Mouse (Mus musculus) heart, postnatal 0 days (tissue): Measurements from ENCODE around the gene Napsa. TPM values are rescaled to one million over a fixed set of nuclear protein-coding genes. Genes with fewer than 3 reads are reported as not detected.

Experiments
- ATAC-seq: fragments of 200-750 bp; cut with Nextera tagmentation; 2 replicates; pipeline ENCODE4 v1.8.0; 2017; ENCODE audit warnings: low read depth, moderate number of reproducible peaks, moderate library complexity; ENCODE audit not compliant: insufficient read depth
- DNase-seq: peaks from one replicate; pipeline ENCODE4 v3.0.0-alpha.2; 2016; ENCODE audit warnings: low spot score
- H3K27ac ChIP-seq: fragments of 300-500 bp; sonication (generic); 2 replicates; pipeline ENCODE4 v1.5.1; 2014; ENCODE audit warnings: low read depth, mild to moderate bottlenecking
- H3K27me3 ChIP-seq: fragments of 300-500 bp; sonication (generic); 2 replicates; pipeline ENCODE4 v1.6.1; 2014; ENCODE audit warnings: low read length, mixed read lengths; ENCODE audit not compliant: control insufficient read depth, insufficient read depth
- H3K36me3 ChIP-seq: fragments of 300-500 bp; sonication (generic); replicated peaks from 2 replicates; pipeline ENCODE4 v1.6.1; 2014; ENCODE audit warnings: low read length, mixed read lengths; ENCODE audit not compliant: control insufficient read depth, insufficient read depth
- H3K4me1 ChIP-seq: fragments of 300-500 bp; sonication (generic); 2 replicates; pipeline ENCODE4 v1.6.1; 2014; ENCODE audit warnings: antibody characterized with exemption; ENCODE audit not compliant: control insufficient read depth, insufficient read depth
- H3K4me2 ChIP-seq: fragments of 300-500 bp; sonication (generic); 2 replicates; pipeline ENCODE4 v1.6.1; 2014; ENCODE audit warnings: low read depth, mild to moderate bottlenecking, low read length, moderate library complexity
- H3K4me3 ChIP-seq: fragments of 300-500 bp; sonication (generic); 2 replicates; pipeline ENCODE4 v1.5.1; 2014; ENCODE audit warnings: low read depth, low read length
- H3K9ac ChIP-seq: fragments of 300-500 bp; sonication (generic); replicated peaks from 2 replicates; pipeline ENCODE4 v1.6.1; 2014; ENCODE audit warnings: low read depth, low read length, mixed read lengths
- H3K9me3 ChIP-seq: fragments of 300-500 bp; sonication (generic); replicated peaks from 2 replicates; pipeline ENCODE4 v1.6.1; 2016; ENCODE audit warnings: low read length; ENCODE audit not compliant: control insufficient read depth
- CTCF ChIP-seq: IDR thresholded peaks from 2 replicates; pipeline ENCODE4 v1.5.1; 2016; ENCODE audit warnings: antibody characterized with exemption, control low read depth, low read depth
- EP300 ChIP-seq: IDR thresholded peaks from 2 replicates; pipeline ENCODE4 v1.6.1; 2016; ENCODE audit warnings: antibody characterized with exemption, low read depth
- WGBS: fragments of 180-500 bp; shearing (Covaris S2); extraction: QIAGEN DNeasy Blood & Tissue Kit; methylation state at CpG from one replicate; pipeline ENCODE4 v1.1.7; 2014; 5-methylcytosine and 5-hydroxymethylcytosine counted together
- polyA plus RNA-seq: library from polyadenylated mRNA; unstranded; fragments of >200 nt; fragmentation: Nextera tagmentation; extraction: Ambion mirVana; gene quantifications from 2 replicates; pipeline ENCODE4 v1.2.1, GENCODE M21; 2015
- total RNA-seq: library from RNA; depleted of rRNA; stranded (reverse); fragments of >200 nt; gene quantifications from 2 replicates; pipeline ENCODE4 v1.2.3, GENCODE M21; 2014; ENCODE audit warnings: low replicate concordance

The Napsa gene
- total and polyA plus RNA-seq, 2 experiments from 2014 or later, result 0.81 TPM; not detected in 1

- Histone ChIP-seq H3K4me2 (no peak overlapping the region), H3K9ac (no peak overlapping the region), H3K4me3 (no peak overlapping the region), H3K36me3 (no peaks in the 10 kb centered on the region), H3K27ac (no peak overlapping the region), H3K27me3 (peaks cover 42% of the 10 kb centered on the region), H3K4me1 (peaks cover 10% of the 10 kb centered on the region; the same call in 1 of the 2 replicates), H3K9me3 (no peaks in the 10 kb centered on the region)
- WGBS, result 85% methylated on average over 20 of the region's 20 CpGs
- no peak for DNase-seq
- TF ChIP-seq EP300 (no peak), CTCF (no peak)
- ATAC-seq, result no peak
These were observed 23.0 kb downstream of the Napsa start for GRCm38 (mm10) chr7:44595131-44595561.

- DNase-seq, result no peak
- Histone ChIP-seq H3K4me2 (no peak overlapping the region), H3K4me3 (no peak overlapping the region), H3K36me3 (no peaks in the 10 kb centered on the region), H3K4me1 (peaks cover 6% of the 10 kb centered on the region; the same call in 1 of the 2 replicates), H3K9me3 (no peaks in the 10 kb centered on the region), H3K9ac (no peak overlapping the region), H3K27me3 (peaks cover 38% of the 10 kb centered on the region), H3K27ac (no peak overlapping the region)
- no peak for ATAC-seq
- WGBS, result 76% methylated on average over 6 of the region's 6 CpGs
- TF ChIP-seq EP300 (no peak), CTCF (no peak)
These were observed 23.9 kb downstream of the Napsa start for GRCm38 (mm10) chr7:44596051-44596450.

- Histone ChIP-seq H3K4me1 (no peaks in the 10 kb centered on the region), H3K36me3 (no peaks in the 10 kb centered on the region), H3K4me3 (no peak overlapping the region), H3K9me3 (no peaks in the 10 kb centered on the region), H3K4me2 (no peak overlapping the region), H3K27me3 (peaks cover 37% of the 10 kb centered on the region), H3K9ac (no peak overlapping the region), H3K27ac (no peak overlapping the region)
- ATAC-seq (no peak), DNase-seq (no peak)
- WGBS, result 43% methylated on average over 5 of the region's 5 CpGs
- TF ChIP-seq EP300, result no peak
- TF ChIP-seq CTCF, result no peak
These were observed 24.9 kb downstream of the Napsa start for GRCm38 (mm10) chr7:44596996-44597538.

GRCm38 (mm10) chr7:44597666-44598065 is 25.5 kb downstream of the Napsa start:
- 86% methylated on average over 4 of the region's 4 CpGs for WGBS
- DNase-seq, result no peak
- Histone ChIP-seq H3K9ac (no peak overlapping the region), H3K9me3 (no peaks in the 10 kb centered on the region), H3K36me3 (no peaks in the 10 kb centered on the region), H3K27me3 (peaks cover 37% of the 10 kb centered on the region), H3K4me1 (no peaks in the 10 kb centered on the region), H3K4me2 (no peak overlapping the region), H3K27ac (no peak overlapping the region), H3K4me3 (no peak overlapping the region)
- ATAC-seq, result no peak
- TF ChIP-seq EP300 (no peak), CTCF (no peak)

GRCm38 (mm10) chr7:44598336-44598735 is 26.2 kb downstream of the Napsa start:
- H3K27ac ChIP-seq, result no peak overlapping the region
- H3K9me3 ChIP-seq, result no peaks in the 10 kb centered on the region
- DNase-seq (no peak), ATAC-seq (no peak)
- 72% methylated on average over 12 of the region's 12 CpGs for WGBS
- TF ChIP-seq CTCF, result no peak
- TF ChIP-seq EP300, result no peak
- no peaks in the 10 kb centered on the region for H3K4me1 ChIP-seq
- H3K36me3 ChIP-seq, result no peaks in the 10 kb centered on the region
- H3K27me3 ChIP-seq, result peaks cover 37% of the 10 kb centered on the region
- no peak overlapping the region for H3K4me2 ChIP-seq
- no peak overlapping the region for H3K4me3 ChIP-seq
- H3K9ac ChIP-seq, result no peak overlapping the region

- DNase-seq, result no peak
- TF ChIP-seq CTCF (no peak), EP300 (no peak)
- Histone ChIP-seq H3K9ac (no peak overlapping the region), H3K27ac (no peak overlapping the region), H3K9me3 (no peaks in the 10 kb centered on the region), H3K4me2 (no peak overlapping the region), H3K4me3 (no peak overlapping the region), H3K4me1 (no peaks in the 10 kb centered on the region), H3K36me3 (no peaks in the 10 kb centered on the region), H3K27me3 (peaks cover 54% of the 10 kb centered on the region)
- ATAC-seq, result no peak
- 66% methylated on average over 10 of the region's 10 CpGs for WGBS
These were observed 28.6 kb downstream of the Napsa start for GRCm38 (mm10) chr7:44600691-44601262.
